ENCODE assay signal across 16 mouse cellular contexts in the genomic region with DNA sequence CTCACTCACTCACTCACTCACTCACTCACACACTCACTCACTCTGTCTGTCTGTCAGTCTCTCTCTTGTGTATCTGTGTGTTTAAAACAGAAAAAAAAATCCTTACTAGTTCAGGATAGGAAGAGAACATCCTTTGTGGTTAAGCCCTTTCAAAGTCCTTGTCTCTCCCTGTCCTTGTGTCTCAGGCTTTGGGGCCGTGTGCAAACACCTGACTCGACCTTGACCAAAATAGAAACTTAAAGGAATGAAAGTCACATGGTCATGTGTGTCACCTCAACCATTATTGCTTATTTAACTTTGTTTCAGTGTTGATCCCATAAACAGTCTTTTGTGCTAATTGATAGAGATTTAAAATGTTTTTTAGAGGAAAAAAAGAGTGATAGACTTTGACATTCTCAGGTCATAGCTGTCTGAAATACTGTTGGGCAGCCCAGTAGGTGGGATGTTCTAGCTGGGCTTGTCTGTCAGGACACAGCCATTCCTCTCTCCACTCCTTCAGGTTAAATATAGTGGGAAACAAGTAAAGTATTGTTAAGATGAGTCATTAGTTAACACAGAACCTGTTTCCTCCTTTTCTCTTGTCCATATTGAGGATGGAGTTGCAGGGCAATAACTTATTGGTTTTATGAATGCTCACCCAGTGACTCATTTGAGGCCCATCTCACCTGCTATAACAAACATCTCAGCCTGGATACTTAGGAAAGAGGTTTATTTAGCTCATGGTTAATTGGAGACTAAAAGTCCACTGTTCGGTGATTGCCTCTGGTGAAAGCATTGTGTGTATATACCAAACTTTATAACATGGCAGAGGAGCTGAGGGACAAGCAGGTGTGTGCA. TPM values are rescaled to one million over a fixed set of nuclear protein-coding genes. Genes with fewer than 3 reads are reported as not detected.
DNase-seq lines count a peak whose midpoint lies in the region; ATAC-seq and TF ChIP-seq lines count a peak whose summit lies in the region.
"Had no signal": no experiment of that assay in that cellular context is flagged by ENCODE, and none has a peak within 500 bp of the region (broad histone marks: within the 10 kb centered on the region; RNA-seq: fewer than 3 reads in every experiment).

No protein-coding gene starts in this region.

- H3K36me3 ChIP-seq in kidney, postnatal 0 days (ENCODE audit: insufficient read depth, low read length), result peaks cover 17% of the 10 kb centered on the region; the same call in 1 of the 2 replicates
- peaks cover 26% of the 10 kb centered on the region for H3K36me3 ChIP-seq in heart, embryonic 15.5 days
- peaks cover 32% of the 10 kb centered on the region for H3K36me3 ChIP-seq in forebrain, embryonic 10.5 days (replicated peaks)

- no peaks in the 10 kb centered on the region for H3K4me1 ChIP-seq in kidney, postnatal 0 days (replicated peaks; ENCODE audit: insufficient read depth, low read length)
- H3K4me1 ChIP-seq in heart, embryonic 15.5 days (replicated peaks), result peaks cover 18% of the 10 kb centered on the region
- 0 out of 2 replicates have a peak, but pooled peaks cover 2% of the 10 kb centered on the region for H3K4me1 ChIP-seq in forebrain, embryonic 10.5 days
- H3K4me1 ChIP-seq: embryonic facial prominence, embryonic 10.5 days had no signal

- H3K4me3 ChIP-seq in gastrocnemius, adult 2 months, result no peak overlapping the region
- H3K4me3 ChIP-seq in kidney, postnatal 0 days (replicated peaks; ENCODE audit: low read depth, low read length), result no peak overlapping the region
- no peak overlapping the region for H3K4me3 ChIP-seq in heart, embryonic 15.5 days
- no peak overlapping the region for H3K4me3 ChIP-seq in forebrain, embryonic 10.5 days
- H3K4me3 ChIP-seq: embryonic facial prominence, embryonic 10.5 days; hindbrain, embryonic 13.5 days; layer of hippocampus, adult 2 months; limb, embryonic 15.5 days had no signal

- no peak for TF ChIP-seq CTCF in gastrocnemius, adult 2 months (IDR thresholded peaks at IDR 0.05)
- no peak for TF ChIP-seq CTCF in kidney, postnatal 0 days (IDR thresholded peaks at IDR 0.05; ENCODE audit: low read depth)

- ATAC-seq in kidney, postnatal 0 days (replicated peaks; ENCODE audit: low FRiP score, low read depth), result peak; percentile 64; the same call in 1 of the 2 replicates
- no peak for ATAC-seq in heart, embryonic 15.5 days (replicated peaks; ENCODE audit: insufficient number of reproducible peaks, insufficient read depth, low FRiP score, low read depth)

- intact Hi-C loops in gastrocnemius, adult 2 months (cut with DNase I), result no loop called here

- no peak overlapping the region for H3K9ac ChIP-seq in kidney, postnatal 0 days (ENCODE audit: low read depth, low read length)
- H3K9ac ChIP-seq in heart, embryonic 15.5 days, result no peak overlapping the region
- H3K9ac ChIP-seq: hindbrain, embryonic 13.5 days; limb, embryonic 15.5 days; lung, embryonic 14.5 days had no signal

- DNase-seq in gastrocnemius, adult 2 months, result no peak
- DNase-seq in gastrocnemius, postnatal 4 days (ENCODE audit: low spot score in 2 of 2), result no peak
- DNase-seq in kidney, postnatal 0 days (ENCODE audit: low spot score), result no peak
- no peak for DNase-seq in kidney, postnatal 14 days
- DNase-seq in naive thymus-derived CD4-positive, alpha-beta T cell, adult 2 months (ENCODE audit: low read depth), result peak; percentile 35
- no peak for DNase-seq in forebrain, embryonic 10.5 days (ENCODE audit: extremely low spot score, low spot score)
- DNase-seq in testis, postnatal 14 days (ENCODE audit: low spot score), result no peak
- DNase-seq: cerebellum, postnatal 14 days; gastrocnemius, postnatal 25 days; lung, embryonic 14.5 days; spleen, adult 18-20 months had no signal

- H3K9me3 ChIP-seq in kidney, postnatal 0 days (replicated peaks; ENCODE audit: low read length), result no peaks in the 10 kb centered on the region
- no peaks in the 10 kb centered on the region for H3K9me3 ChIP-seq in heart, embryonic 15.5 days (replicated peaks)
- H3K9me3 ChIP-seq in forebrain, embryonic 10.5 days, result no peaks in the 10 kb centered on the region
- H3K9me3 ChIP-seq: embryonic facial prominence, embryonic 10.5 days; hindbrain, embryonic 13.5 days; limb, embryonic 15.5 days had no signal

- H3K27ac ChIP-seq in gastrocnemius, adult 2 months, result peak overlapping the region; percentile 43; the same call in 1 of the 2 replicates
- 0 out of 2 replicates have a peak overlapping the region, but pooled peaks have one; percentile 36 for H3K27ac ChIP-seq in kidney, postnatal 0 days
- H3K27ac ChIP-seq in heart, embryonic 15.5 days, result peak overlapping the region; percentile 40
- no peak overlapping the region for H3K27ac ChIP-seq in forebrain, embryonic 10.5 days
- H3K27ac ChIP-seq: embryonic facial prominence, embryonic 10.5 days; hindbrain, embryonic 13.5 days; limb, embryonic 15.5 days had no signal

- H3K4me2 ChIP-seq in kidney, postnatal 0 days (ENCODE audit: low read length), result no peak overlapping the region
- H3K4me2 ChIP-seq in heart, embryonic 15.5 days, result no peak overlapping the region
- H3K4me2 ChIP-seq: hindbrain, embryonic 13.5 days; limb, embryonic 15.5 days; lung, embryonic 14.5 days had no signal

- no peaks in the 10 kb centered on the region for H3K27me3 ChIP-seq in kidney, postnatal 0 days (ENCODE audit: insufficient read depth, low read length)
- H3K27me3 ChIP-seq in heart, embryonic 15.5 days, result no peaks in the 10 kb centered on the region
- H3K27me3 ChIP-seq in forebrain, embryonic 10.5 days (ENCODE audit: poor library complexity, severe bottlenecking), result peaks cover 6% of the 10 kb centered on the region
- H3K27me3 ChIP-seq: hindbrain, embryonic 13.5 days; limb, embryonic 15.5 days had no signal

- 78% methylated on average over 3 of the region's 3 CpGs for WGBS in kidney, postnatal 0 days
- WGBS in heart, embryonic 15.5 days, result 56% methylated on average over 3 of the region's 3 CpGs
- 86% methylated on average over 3 of the region's 3 CpGs for WGBS in forebrain, embryonic 10.5 days

RNA-seq across cellular contexts. Expression of a gene that starts 7.2 kb away (rescaled TPM):
- 100 to 1,000 TPM; 266 to 585 TPM for total RNA-seq in gastrocnemius, adult 2 months (2021)
- total RNA-seq in gastrocnemius, postnatal 4 days (2021), result 10 to 100 TPM; 80.8 to 87.5 TPM
- polyA plus RNA-seq in kidney, postnatal 0 days (2015; fragmentation: Nextera tagmentation; extraction: Ambion mirVana), result 403 and 438 TPM in 2 replicates
- polyA plus RNA-seq in heart, embryonic 15.5 days (2015; fragmentation: Nextera tagmentation; extraction: Ambion mirVana), result 291 and 396 TPM in 2 replicates
- 125 and 128 TPM in 2 replicates for polyA plus RNA-seq in forebrain, embryonic 10.5 days (2016; fragmentation: Nextera tagmentation; extraction: Ambion mirVana)

RNA-seq across cellular contexts. Expression of a gene that starts 37.8 kb away (rescaled TPM):
- total RNA-seq in gastrocnemius, adult 2 months (2021), result 10 to 100 TPM; 12.6 to 13.4 TPM
- total RNA-seq in gastrocnemius, postnatal 4 days (2021), result 10 to 100 TPM; 19.2 to 22.8 TPM
- polyA plus RNA-seq in kidney, postnatal 0 days (2015; fragmentation: Nextera tagmentation; extraction: Ambion mirVana), result 32.4 and 33.1 TPM in 2 replicates
- polyA plus RNA-seq in heart, embryonic 15.5 days (2015; fragmentation: Nextera tagmentation; extraction: Ambion mirVana), result 20.7 and 22.6 TPM in 2 replicates
- polyA plus RNA-seq in forebrain, embryonic 10.5 days (2016; fragmentation: Nextera tagmentation; extraction: Ambion mirVana), result 37.5 and 38.1 TPM in 2 replicates

RNA-seq across cellular contexts. Expression of a gene that starts 54.0 kb away (rescaled TPM):
- 1 to 10 TPM; 3.6 to 4.3 TPM for total RNA-seq in gastrocnemius, adult 2 months (2021)
- total RNA-seq in gastrocnemius, postnatal 4 days (2021), result 1 to 10 TPM; 7.6 to 9.2 TPM
- 17.1 and 18.0 TPM in 2 replicates for polyA plus RNA-seq in kidney, postnatal 0 days (2015; fragmentation: Nextera tagmentation; extraction: Ambion mirVana)
- 11.7 and 12.5 TPM in 2 replicates for polyA plus RNA-seq in heart, embryonic 15.5 days (2015; fragmentation: Nextera tagmentation; extraction: Ambion mirVana)
- polyA plus RNA-seq in forebrain, embryonic 10.5 days (2016; fragmentation: Nextera tagmentation; extraction: Ambion mirVana), result 3.3 and 4.0 TPM in 2 replicates
